Mouse (Mus musculus): Measurements from ENCODE around the gene Sept8.

Gene Sept8

DNA sequence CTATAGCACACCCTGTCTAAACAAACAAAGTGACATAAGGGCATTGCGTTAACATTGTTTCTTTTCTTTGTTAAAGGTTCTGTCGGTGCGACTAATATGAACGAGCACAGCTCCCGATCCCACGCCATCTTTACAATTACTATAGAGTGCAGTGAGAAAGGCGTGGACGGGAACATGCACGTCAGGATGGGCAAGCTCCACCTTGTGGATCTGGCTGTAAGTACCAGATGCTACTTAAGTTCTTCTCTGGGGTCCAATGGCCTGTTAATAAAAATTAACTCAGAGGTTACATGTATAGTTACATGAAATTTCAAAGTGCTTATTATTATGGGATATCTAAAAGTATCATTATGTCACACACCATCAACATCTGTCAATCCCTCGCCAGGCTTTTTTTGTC, 64.1 kb downstream of the Sept8 start:
- no peak for DNase-seq (ENCODE audit: low read depth)

GRCm38 (mm10) chr11:53584849-53585248, 65.8 kb downstream of the Sept8 start:
- DNase-seq (ENCODE audit: low read depth), result peak; percentile 23

GRCm38 (mm10) chr11:53585510-53585909, 66.5 kb downstream of the Sept8 start:
- DNase-seq (ENCODE audit: low read depth), result no peak

GRCm38 (mm10) chr11:53588279-53588678, 69.2 kb downstream of the Sept8 start:
- DNase-seq (ENCODE audit: low read depth), result no peak

DNA sequence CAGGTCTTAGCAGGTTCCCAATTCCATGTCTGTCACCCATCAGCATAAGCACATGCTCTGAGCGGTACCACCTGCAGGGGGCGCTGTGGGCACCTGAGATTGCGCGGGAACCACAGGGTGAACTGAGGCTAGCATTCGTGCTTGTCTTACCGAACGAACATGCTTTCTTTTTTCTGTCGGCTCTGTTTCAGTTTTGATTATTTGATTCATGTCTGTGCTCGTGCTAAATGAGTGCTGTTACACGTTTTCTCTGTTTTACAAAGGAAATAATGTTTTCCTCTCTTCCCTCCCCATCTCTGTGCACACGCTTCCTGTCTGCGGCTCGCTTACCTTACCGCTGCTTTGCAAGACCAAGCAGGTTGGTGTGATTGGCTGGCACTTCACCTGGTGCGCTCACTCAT, 71.3 kb downstream of the Sept8 start:
- peak; percentile 70 for DNase-seq (ENCODE audit: low read depth)

DNA sequence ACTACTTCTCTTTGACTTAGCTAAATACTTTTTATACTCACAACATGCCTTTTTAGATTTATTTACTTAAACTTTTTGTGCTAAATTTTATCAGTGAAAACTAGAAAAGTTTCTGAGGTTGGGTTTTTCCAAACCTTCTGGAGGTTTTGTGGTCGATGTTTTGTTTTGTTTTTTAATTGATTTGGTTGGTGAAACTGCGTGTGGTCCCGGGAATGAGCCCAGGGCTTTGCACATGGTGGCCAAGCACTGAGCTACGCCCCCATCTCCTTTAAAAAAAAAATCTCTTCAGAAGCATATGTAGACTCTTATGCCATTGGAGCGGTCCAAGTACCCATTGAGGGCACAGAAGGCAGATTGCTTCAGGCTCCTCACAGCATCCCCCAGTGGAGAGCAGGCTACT, 72.1 kb downstream of the Sept8 start:
- DNase-seq (ENCODE audit: low read depth), result no peak

All from c-Kit-positive CD71-negative TER-119-negative erythroid progenitor cells, embryonic 14.5 days (primary cell).